Mouse (Mus musculus): ENCODE results near the gene Il33. TPM values are rescaled to one million over a fixed set of nuclear protein-coding genes. Genes with fewer than 3 reads are reported as not detected.
"Not testable (repeated sequence)": the region's sequence is repeated elsewhere in the genome, so short reads cannot be mapped to it uniquely, and the experiment has no call there.

Il33 gene
- total RNA-seq, 1 experiment from 2014 or later = not detected

GRCm38 (mm10) chr19:29917421-29917820, 7.5 kb upstream of the Il33 start:
- ATAC-seq (replicated peaks in 1 of 2; ENCODE audit: insufficient read depth in 1 of 2, low FRiP score in 2 of 2, low TSS enrichment in 1 of 2, low read depth in 1 of 2, poor library complexity in 2 of 2, severe bottlenecking in 2 of 2) = no peak

DNA sequence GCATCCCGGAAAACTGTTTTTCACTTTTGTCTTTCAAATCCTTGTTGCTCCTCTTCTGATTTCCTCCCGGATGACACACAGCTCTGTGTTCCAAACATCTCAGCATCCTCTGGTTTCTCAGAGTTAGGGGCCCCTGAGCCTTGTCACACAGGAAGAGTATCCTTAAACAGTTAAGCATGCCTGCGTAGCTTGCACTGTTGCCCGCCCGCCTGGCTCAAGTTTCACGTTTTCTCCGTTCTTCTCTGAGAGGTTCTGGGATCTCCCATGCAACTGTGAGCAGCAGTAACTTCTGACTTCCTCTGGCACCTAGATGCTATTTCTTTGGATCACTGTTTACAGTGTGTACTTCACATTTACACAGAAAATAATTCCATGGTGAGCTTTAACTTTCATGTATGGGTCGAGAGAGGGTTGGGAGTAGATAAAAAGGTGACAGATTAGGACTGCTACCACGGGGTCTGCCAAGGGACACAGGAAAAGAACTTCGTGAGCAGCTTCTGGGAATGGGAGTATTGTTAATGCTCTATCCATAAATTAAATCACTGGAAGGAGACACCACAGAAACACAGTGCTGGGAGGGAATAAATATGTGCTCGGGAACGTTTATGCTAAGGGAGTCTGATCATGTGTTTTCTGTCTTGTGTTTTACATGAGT, 1.3 kb downstream of the Il33 start:
- ATAC-seq (replicated peaks in 1 of 2; ENCODE audit: insufficient read depth in 1 of 2, low FRiP score in 2 of 2, low TSS enrichment in 1 of 2, low read depth in 1 of 2, poor library complexity in 2 of 2, severe bottlenecking in 2 of 2) = no peak

DNA sequence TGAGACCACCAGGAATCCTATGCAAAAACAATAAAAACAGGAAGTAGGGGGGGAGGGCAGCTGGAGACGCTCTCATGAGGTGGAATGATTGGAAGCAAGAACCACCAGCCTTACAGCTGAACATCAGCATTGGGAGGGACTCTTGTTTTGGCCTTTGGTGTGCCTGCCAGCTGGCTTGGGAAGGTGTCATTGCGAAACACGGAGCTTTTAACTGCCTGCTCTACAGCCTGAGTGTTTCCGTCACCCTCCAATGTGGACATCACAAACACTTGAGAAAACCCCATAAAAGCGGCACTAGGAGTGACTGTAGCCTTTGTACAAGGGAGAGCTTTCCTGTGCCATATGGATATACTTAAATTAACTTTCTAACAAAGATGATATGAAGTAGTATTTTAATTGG, 5.4 kb downstream of the Il33 start:
- no peak for ATAC-seq (replicated peaks in 1 of 2; ENCODE audit: insufficient read depth in 1 of 2, low FRiP score in 2 of 2, low TSS enrichment in 1 of 2, low read depth in 1 of 2, poor library complexity in 2 of 2, severe bottlenecking in 2 of 2)

DNA sequence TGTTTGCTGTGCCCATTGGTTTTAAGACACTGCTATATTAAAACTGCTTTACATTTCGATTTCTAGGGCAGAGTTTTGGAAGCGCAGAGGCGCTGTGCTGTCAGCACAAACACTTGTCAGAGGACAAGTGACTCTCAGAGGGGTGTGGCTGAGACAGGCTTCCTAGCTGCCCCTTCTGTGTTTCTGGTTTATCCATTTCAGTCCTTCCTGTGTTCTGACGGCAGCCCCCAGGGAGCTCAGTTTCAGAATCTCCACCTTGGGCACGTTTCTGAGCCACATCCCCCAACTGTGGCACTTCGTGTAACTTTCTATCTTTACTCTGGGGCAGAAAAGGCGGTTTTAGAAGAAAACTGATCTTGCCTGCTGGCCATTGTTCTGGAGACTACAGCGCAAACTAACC, 12.5 kb downstream of the Il33 start:
- ATAC-seq (replicated peaks in 1 of 2; ENCODE audit: insufficient read depth in 1 of 2, low FRiP score in 2 of 2, low TSS enrichment in 1 of 2, low read depth in 1 of 2, poor library complexity in 2 of 2, severe bottlenecking in 2 of 2) = no peak

- ATAC-seq (replicated peaks in 1 of 2; ENCODE audit: insufficient read depth in 1 of 2, low FRiP score in 2 of 2, low TSS enrichment in 1 of 2, low read depth in 1 of 2, poor library complexity in 2 of 2, severe bottlenecking in 2 of 2) = no peak
Measured at GRCm38 (mm10) chr19:29940239-29940638, 15.3 kb downstream of the Il33 start.

- ATAC-seq (replicated peaks in 1 of 2; ENCODE audit: insufficient read depth in 1 of 2, low FRiP score in 2 of 2, low TSS enrichment in 1 of 2, low read depth in 1 of 2, poor library complexity in 2 of 2, severe bottlenecking in 2 of 2) = no peak
Measured at GRCm38 (mm10) chr19:29941208-29941607, 16.3 kb downstream of the Il33 start.

GRCm38 (mm10) chr19:29942358-29942757, 17.4 kb downstream of the Il33 start:
- no peak for ATAC-seq (replicated peaks in 1 of 2; ENCODE audit: insufficient read depth in 1 of 2, low FRiP score in 2 of 2, low TSS enrichment in 1 of 2, low read depth in 1 of 2, poor library complexity in 2 of 2, severe bottlenecking in 2 of 2)

- ATAC-seq (replicated peaks in 1 of 2; ENCODE audit: insufficient read depth in 1 of 2, low FRiP score in 2 of 2, low TSS enrichment in 1 of 2, low read depth in 1 of 2, poor library complexity in 2 of 2, severe bottlenecking in 2 of 2) = no peak
Measured at GRCm38 (mm10) chr19:29944426-29944825, 19.5 kb downstream of the Il33 start.

DNA sequence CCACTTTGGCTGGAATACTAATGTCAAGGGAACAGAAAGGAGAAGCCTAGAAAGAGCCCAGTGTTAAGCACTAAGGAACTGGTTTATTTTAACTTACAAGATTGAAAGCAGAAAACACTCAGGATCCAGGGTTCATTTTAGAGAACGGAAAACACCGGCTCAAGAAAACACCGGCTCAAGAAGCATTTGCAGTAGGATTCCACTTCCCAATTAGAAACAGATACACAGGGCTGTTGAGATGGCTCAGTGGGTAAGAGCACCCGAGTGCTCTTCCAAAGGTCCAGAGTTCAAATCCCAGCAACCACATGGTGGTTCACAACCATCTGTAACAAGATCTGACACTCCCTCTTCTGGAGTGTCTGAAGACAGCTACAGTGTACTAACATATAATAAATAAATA, 20.0 kb downstream of the Il33 start:
- not testable (repeated sequence) for ATAC-seq (replicated peaks in 1 of 2; ENCODE audit: insufficient read depth in 1 of 2, low FRiP score in 2 of 2, low TSS enrichment in 1 of 2, low read depth in 1 of 2, poor library complexity in 2 of 2, severe bottlenecking in 2 of 2)

DNA sequence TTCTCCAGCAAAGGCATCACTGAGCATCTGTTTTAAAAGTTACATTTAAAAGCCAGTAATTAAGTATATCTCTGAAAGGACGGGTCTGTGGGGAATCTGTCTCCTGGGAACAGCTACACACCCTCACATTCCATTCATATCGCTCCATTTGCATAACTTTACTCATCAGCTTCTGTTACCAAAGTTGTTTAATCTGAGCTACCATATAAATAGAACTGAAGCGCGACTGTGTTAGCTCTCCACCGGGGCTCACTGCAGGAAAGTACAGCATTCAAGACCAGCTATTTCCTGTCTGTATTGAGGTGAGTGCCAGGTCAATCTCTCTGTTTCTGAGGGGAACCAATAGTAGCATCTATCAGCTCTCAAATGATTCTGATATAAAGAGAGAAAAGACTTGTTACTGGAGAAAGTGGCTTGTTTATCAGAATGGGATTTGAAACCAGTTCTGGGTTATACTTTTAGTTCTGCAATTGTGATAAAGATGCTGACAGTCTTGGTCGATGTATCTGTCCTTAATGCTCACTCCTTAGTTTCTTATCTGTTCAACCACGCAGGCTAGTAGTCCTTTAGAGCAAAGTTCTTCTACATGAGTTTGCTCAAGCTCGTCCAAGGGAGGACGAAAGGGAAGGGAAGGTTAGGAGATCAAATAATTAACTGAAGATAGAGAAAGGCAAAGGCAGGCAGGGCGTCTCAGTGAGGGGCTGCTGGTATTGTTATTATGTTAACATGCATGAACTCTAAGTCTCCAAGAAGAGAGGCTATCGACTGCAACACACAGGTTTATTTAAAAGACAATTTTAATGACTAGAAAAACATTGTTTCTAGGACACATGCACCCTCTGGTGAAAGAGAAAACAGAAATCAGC, 20.9 kb downstream of the Il33 start:
- ATAC-seq (replicated peaks in 1 of 2; ENCODE audit: insufficient read depth in 1 of 2, low FRiP score in 2 of 2, low TSS enrichment in 1 of 2, low read depth in 1 of 2, poor library complexity in 2 of 2, severe bottlenecking in 2 of 2) = no peak

- no peak for ATAC-seq (replicated peaks in 1 of 2; ENCODE audit: insufficient read depth in 1 of 2, low FRiP score in 2 of 2, low TSS enrichment in 1 of 2, low read depth in 1 of 2, poor library complexity in 2 of 2, severe bottlenecking in 2 of 2)
Measured at GRCm38 (mm10) chr19:29946423-29946716, 21.5 kb downstream of the Il33 start.

- no peak for ATAC-seq (replicated peaks in 1 of 2; ENCODE audit: insufficient read depth in 1 of 2, low FRiP score in 2 of 2, low TSS enrichment in 1 of 2, low read depth in 1 of 2, poor library complexity in 2 of 2, severe bottlenecking in 2 of 2)
Measured at GRCm38 (mm10) chr19:29947056-29947455, 22.1 kb downstream of the Il33 start.

DNA sequence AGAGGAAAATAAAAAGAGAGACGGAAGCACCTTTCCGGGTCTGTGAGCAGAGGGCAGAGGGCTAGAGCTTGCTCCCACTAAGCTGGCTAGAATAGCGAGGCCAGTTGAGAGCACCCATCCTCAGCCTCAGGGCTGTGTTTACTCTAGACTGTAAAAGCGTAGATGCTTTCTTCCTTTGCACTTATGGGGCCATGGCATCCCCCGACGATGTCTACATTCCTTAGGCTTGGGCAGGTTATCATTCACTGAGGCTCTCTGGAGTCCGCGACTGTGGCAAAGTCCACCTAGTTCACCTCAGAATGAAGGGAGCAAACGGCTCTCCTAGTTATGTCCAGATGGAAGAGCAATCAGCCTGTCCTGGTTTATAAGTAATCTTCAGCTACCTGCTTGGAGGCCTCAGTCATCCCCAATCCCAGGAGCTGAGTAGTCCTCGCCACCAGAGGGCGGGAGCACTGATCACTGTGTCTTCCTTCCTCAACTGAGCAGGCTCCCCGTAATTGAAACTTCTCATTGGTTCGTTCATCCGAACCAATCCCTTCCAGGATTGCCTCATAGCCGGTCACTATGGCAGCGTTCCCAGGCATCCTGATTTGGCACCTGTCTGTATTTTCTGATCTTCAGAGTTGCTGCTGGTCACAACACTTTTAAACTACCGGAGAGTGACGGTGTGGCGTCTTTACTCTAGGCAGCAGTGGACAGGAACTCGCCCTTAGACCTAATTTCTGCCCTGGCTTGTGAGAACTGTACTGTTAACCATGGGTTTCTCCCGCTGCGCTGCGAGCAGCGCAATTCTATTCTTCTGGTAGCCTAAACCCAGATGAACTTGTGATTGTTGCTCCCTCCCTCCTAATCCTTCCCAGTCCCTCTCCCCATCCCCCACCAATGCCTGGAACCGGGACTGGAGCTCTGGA, 23.2 kb downstream of the Il33 start:
- ATAC-seq (replicated peaks in 1 of 2; ENCODE audit: insufficient read depth in 1 of 2, low FRiP score in 2 of 2, low TSS enrichment in 1 of 2, low read depth in 1 of 2, poor library complexity in 2 of 2, severe bottlenecking in 2 of 2) = peak; percentile 88

- no peak for ATAC-seq (replicated peaks in 1 of 2; ENCODE audit: insufficient read depth in 1 of 2, low FRiP score in 2 of 2, low TSS enrichment in 1 of 2, low read depth in 1 of 2, poor library complexity in 2 of 2, severe bottlenecking in 2 of 2)
Measured at GRCm38 (mm10) chr19:29952538-29952937, 27.6 kb downstream of the Il33 start.

DNA sequence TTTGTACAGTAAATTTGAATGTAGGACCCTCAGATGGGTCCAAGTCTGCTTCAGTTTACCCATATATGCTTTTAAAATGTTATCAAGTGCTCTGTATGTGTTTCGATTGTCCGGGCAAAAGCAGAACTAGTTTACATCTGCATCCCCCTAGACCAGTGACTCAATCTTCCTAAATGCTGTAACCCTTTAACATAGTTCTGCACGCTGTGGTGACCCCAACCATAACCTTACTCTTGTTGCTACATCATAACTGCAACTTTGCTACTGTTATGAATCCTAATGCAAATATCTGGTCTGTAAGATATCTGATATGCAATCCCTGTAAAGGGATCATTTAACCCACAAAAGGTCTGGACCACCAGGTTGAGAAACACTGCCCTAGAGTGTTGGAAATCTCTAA, 28.9 kb downstream of the Il33 start:
- ATAC-seq (replicated peaks in 1 of 2; ENCODE audit: insufficient read depth in 1 of 2, low FRiP score in 2 of 2, low TSS enrichment in 1 of 2, low read depth in 1 of 2, poor library complexity in 2 of 2, severe bottlenecking in 2 of 2) = no peak

DNA sequence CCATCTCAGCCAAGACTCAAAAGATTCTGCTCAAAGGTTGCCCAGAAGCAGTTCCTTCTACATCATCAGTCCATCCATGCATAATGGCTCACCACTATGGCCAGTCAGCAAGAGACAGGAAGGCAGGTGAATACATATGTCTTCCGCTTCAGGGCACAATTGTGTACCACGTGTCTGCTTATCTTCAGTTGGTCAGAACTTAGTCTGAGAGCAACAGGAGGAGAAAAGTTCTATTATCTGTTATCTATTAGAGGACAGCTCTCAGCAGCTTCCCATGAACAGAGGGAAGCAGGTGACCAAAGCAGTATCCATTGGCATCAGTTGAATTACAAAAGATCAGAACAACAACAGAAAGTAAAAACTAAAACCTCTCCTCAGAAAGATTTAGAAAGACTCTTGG, 30.5 kb downstream of the Il33 start:
- no peak for ATAC-seq (replicated peaks in 1 of 2; ENCODE audit: insufficient read depth in 1 of 2, low FRiP score in 2 of 2, low TSS enrichment in 1 of 2, low read depth in 1 of 2, poor library complexity in 2 of 2, severe bottlenecking in 2 of 2)

- ATAC-seq (replicated peaks in 1 of 2; ENCODE audit: insufficient read depth in 1 of 2, low FRiP score in 2 of 2, low TSS enrichment in 1 of 2, low read depth in 1 of 2, poor library complexity in 2 of 2, severe bottlenecking in 2 of 2) = no peak
Measured at GRCm38 (mm10) chr19:29960906-29961305, 36.0 kb downstream of the Il33 start.

- ATAC-seq (replicated peaks in 1 of 2; ENCODE audit: insufficient read depth in 1 of 2, low FRiP score in 2 of 2, low TSS enrichment in 1 of 2, low read depth in 1 of 2, poor library complexity in 2 of 2, severe bottlenecking in 2 of 2) = no peak
Measured at GRCm38 (mm10) chr19:29961842-29962241, 36.9 kb downstream of the Il33 start.
